Mouse (Mus musculus) monocyte, adult 59 days (primary cell): ENCODE results near the gene Vmn1r82. TPM values are rescaled to one million over a fixed set of nuclear protein-coding genes. Genes with fewer than 3 reads are reported as not detected.

ENCODE experiments used
- total RNA-seq, 2 experiments: library from RNA; stranded (reverse); gene quantifications; one replicate each; pipeline ENCODE4 v1.2.4; 2023

The Vmn1r82 gene
- not detected for total RNA-seq

DNA sequence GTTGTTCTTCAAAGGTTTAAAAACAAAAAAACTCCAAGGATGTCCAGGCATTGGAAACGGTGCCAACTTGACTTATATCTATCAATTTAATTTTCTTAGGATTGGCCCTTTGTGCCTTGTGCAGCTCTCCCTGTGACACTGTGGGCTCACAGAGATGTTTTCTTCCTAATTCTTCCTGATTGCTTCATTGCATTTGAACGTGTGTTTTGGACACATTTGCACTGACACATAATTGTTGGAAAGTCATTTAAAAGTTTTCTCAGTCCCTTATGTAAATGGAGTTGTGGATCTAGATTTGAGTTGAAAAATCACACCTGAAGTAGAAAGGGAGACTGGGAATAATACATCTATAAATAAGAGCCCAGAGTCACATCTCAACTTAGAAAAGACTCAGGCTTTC is at the start of gene Vmn1r82:
TSS of gene Vmn1r82 (plus strand) at position 301 of the 400 bp plus-strand sequence.

DNA sequence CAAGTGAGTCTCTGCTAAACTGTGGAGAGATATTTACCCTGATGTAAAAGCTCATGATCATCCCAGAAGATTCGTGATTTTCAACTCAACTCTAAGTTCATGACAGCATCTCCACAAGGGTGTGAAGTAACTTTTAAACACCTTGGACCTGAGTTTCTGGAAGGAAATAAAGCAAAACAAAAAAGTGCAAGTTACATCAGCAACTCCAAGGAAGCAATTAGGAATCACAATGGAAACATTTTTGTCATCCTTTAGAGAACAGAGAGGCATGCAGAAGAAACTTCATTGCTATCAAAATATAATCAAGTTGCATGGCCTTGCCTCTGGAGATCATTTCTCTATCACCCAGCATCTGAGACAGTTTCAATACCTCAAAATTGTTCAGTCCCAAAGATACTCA is 32.1 kb upstream of the Vmn1r82 start, which contains the start of gene Vmn1r81:
TSS of gene Vmn1r81 (minus strand) at position 101 of the 400 bp plus-strand sequence.

DNA sequence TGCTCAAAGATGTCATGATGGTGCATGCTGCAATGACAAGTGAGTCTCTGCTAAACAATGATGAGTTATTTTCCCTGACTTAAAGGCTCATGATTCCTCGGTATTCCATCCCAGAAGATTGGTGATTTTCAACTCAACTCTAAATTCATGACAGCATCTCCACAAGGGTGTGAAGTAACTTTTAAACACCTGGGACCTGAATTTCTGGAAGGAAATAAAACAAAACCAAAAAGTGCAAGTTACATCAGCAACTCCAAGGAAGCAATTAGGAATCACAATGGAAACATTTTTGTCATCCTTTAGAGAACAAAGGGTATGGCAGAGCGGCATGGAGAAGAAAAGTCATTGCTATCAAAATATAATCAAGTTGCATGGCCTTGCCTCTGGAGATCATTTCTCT is 29.2 kb downstream of the Vmn1r82 start, which contains the start of gene Vmn1r83:
TSS of gene Vmn1r83 (minus strand) at position 101 of the 400 bp plus-strand sequence.

Other genes with a start within 250 kb of the Vmn1r82 start
- not detected for gene Vmn1r78, start 150.2 kb upstream of the Vmn1r82 start, total RNA-seq
- gene Vmn1r79, start 129.2 kb upstream of the Vmn1r82 start, total RNA-seq, result not detected
- gene Vmn1r80, start 111.1 kb upstream of the Vmn1r82 start, total RNA-seq, result not detected
- not detected for gene Vmn1r81, start 32.2 kb upstream of the Vmn1r82 start, total RNA-seq
- gene Vmn1r83, start 29.1 kb downstream of the Vmn1r82 start, total RNA-seq, result under 1 TPM in 1 of 2 experiments, not detected in 1; 0.18 TPM
- gene Vmn1r84, start 68.8 kb downstream of the Vmn1r82 start, total RNA-seq, result not detected
- under 1 TPM; 0.21 to 0.61 TPM for gene Zfp551, start 122.3 kb downstream of the Vmn1r82 start, total RNA-seq
- 1 to 10 TPM; 2.9 to 4.4 TPM for gene Zfp606, start 177.9 kb downstream of the Vmn1r82 start, total RNA-seq
- gene 2900092C05Rik, start 212.1 kb downstream of the Vmn1r82 start, total RNA-seq, result not detected